In the genomic region with DNA sequence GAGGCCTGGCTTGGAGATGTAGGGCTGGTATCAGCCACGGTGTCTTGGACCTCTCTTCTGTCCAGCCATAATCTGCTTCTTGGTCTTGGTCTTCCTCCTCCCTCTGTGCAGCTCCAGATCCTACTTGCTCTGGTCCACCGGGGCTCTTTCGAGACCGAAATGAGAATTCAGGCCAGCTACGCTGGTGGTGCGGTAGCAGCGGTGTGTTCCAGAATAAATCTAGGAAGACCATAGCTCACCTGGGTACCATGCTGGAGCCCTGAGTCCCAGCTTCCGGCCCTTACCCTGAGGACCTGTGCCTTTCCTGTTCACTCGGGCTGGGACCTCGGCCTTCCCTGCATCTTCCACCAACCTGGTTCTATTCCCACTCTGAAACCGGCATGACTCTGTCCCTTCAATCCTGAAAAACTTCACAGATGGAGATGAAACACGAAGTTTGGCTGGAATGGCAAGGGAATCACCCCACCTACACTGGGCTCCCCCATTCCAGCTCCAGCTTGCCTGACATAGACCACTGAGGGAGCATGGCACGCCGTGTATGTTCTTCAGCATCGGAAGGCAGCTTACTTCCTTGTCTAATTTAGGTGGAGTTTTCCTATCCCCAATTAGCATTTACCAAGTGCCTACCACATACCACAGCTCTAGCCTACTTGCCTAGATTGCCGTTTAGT, we compare ENCODE assay signal across 1 mouse cellular context.
TF ChIP-seq lines count a peak whose summit lies in the region.

No protein-coding gene starts in this region.

TF ChIP-seq in myocyte, 11 proteins besides CTCF, POLR2A, EP300 and RAD21 (continued from another document):
- TF ChIP-seq MYOD1 (IDR thresholded peaks at IDR 0.05; ENCODE audit: control insufficient read depth in 1 of 3, insufficient read length in 2 of 3, low read depth in 2 of 3) (no peak), USF1 (IDR thresholded peaks at IDR 0.05; ENCODE audit: low read depth) (no peak)
TF ChIP-seq in myocyte: peak in this region for 0.
